Mouse (Mus musculus) frontal cortex, postnatal 14 days (tissue): ENCODE data around the gene Chrm3.

Experiments used
- DNase-seq, 2 experiments: peaks; one replicate each; pipeline ENCODE4 v3.0.0; 2022; ENCODE audit warnings: low spot score in 2 of 2

Chrm3 gene

GRCm38 (mm10) chr13:10071165-10071564 is 289.5 kb downstream of the Chrm3 start:
- peak in 1 of 2 experiments; percentile 39 for DNase-seq

DNA sequence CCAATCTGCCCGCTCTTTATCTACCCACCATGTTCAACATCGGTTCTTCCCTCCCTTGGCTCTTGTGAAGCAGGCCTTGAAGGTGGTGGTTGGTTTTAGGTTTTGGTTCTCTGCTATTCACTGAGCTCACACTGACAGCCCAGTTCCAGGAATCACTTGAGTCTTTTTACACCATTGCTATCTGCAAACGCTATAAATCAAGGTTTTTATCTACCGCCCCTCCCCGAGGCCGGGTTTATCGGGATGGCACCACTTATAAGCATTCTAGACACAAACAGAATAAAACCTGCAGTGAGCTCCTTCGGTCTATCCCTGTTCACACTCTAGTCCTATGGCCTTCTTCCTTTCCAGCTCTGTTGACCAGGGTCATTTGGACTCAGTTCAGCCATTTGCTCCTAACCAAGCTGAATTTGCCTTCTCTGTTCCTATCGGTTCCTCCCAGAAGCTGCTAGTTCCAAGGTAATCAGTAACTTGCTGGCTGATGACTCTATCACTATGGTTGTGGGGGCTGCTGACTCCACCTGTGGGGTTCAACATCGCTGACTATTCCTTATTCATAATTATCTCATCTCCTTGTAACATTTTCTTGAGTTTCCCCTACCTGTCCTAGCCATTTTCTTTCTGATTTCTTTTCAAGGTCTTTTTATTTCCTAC is 291.6 kb downstream of the Chrm3 start:
- no peak for DNase-seq

DNA sequence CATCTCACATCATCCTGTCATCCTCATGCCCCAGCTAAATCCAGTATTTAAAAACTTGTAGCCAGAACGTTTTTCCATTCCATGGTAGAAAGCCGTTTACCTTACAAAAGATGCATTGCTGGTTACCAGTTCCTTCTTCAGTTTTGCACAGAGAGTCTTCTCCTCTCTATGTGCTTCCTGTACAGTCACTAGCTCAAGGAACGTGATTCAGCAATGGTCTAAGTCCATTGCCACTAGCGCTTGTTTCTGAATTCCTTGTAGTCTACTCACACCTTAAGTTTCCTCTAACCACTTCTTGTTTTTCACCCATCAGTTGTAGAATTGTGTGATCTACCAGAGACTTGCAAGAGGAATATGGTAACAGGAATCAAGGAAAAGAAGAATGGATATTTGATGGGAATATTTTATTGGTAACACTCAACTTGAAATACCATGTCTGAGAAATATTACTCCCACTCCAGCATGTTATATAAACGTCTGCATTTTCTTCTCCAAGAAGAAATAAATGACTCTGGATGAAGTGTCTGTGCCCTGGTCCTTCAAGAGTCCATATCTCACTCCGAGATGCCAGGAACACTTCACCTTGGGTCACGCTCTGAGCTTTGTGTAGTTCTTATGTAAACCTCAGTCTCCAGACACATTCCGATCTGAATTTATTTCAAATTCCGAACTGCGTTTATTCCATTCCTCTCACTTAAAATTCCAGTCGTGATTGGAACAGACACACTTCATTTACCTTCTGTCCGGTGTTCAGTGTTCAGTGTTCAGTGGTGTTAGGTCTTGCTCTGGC is 293.6 kb downstream of the Chrm3 start:
- DNase-seq = no peak

DNA sequence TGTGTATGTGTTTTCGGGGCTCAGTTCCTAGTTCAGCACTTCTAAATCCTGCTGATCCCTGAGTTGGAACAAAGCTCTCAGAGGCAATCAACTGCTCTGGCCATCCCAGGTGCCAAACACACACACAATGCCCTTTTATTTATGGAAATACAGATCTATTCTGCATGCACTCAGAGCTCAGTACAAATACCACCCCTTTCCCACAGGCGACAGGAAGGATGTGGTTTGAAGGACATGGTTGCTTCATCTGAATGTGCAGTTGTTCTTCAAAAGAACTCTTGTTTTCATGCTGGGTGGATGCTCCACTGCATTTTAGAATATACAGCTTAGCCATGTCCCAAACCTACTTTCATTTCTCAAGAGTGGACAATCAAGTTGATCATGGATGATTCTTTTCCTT is 294.9 kb downstream of the Chrm3 start:
- no peak for DNase-seq

DNA sequence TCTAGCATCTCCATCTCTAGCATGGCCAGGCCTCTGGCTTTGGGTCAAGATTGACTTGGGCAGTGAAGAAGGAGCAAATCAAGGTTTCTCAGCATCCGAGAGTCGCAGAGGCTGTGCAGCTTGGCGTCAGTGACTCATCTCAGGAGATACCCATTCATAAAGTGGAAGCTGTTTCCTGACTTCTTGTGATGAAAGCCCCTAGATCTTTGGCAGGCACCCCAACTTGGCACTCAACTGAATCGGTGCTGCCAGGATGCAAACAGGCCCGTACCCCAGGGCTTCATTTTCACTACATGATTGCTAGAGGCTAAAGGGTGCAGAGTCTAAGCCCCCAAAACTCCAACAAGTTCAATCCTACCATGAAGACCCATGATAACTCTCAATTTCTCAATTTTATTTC is 298.0 kb downstream of the Chrm3 start:
- no peak for DNase-seq

GRCm38 (mm10) chr13:10058993-10059392 is 301.7 kb downstream of the Chrm3 start:
- no peak for DNase-seq

DNA sequence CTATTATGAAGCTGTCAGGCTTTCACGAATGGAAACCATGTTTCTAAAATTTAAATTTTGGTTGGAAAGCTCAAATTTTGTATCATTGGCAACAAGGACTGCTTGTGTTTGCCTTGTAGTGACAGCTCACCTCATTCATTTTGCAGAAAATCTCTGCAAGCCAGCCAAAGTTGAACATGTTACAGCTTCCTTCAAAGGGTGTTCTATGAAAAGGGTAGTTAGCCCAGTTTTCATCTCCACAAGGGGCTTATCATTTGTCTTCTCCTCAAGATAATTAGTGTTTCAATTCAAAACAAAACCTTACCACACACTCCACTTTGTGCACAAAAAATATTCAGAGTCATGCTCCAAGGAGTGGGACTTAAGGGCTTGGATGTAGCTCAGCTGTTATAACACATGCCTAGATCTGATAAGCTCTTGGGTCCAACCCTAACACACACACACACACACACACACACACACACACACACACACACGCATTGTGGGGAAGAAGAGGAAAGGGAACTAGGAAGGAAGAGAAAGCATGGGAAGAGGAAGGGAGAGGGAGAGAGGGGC is 302.9 kb downstream of the Chrm3 start:
- no peak for DNase-seq

- DNase-seq = no peak
Observed at GRCm38 (mm10) chr13:10054086-10054485, 306.6 kb downstream of the Chrm3 start.

DNA sequence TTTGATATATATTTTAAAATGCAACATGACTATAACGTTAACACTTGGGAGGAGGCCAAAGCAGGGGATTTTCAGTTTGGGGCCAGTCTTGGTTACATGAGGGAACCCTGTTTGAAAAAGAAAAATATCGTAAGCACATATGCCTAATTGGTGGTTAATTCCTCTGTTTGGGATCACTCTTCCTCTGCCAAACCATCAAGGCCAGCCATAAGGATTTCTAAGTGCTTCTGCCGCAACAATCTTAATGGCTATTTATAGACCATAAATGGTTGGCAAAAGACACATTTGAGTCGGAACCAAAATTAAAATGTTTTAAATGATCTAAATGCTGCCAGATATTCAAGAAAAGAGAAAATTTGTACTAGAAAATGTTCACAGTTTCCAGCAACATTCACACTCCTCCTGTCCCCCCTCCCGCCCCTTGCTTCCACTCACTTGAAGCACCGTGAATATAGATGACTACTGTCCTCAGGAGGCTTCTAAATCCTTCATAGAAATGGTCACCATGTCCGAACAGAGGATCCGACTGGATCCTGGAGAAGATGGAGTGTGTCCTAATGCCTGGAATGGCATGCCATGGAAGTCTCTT is 307.3 kb downstream of the Chrm3 start:
- no peak for DNase-seq

DNA sequence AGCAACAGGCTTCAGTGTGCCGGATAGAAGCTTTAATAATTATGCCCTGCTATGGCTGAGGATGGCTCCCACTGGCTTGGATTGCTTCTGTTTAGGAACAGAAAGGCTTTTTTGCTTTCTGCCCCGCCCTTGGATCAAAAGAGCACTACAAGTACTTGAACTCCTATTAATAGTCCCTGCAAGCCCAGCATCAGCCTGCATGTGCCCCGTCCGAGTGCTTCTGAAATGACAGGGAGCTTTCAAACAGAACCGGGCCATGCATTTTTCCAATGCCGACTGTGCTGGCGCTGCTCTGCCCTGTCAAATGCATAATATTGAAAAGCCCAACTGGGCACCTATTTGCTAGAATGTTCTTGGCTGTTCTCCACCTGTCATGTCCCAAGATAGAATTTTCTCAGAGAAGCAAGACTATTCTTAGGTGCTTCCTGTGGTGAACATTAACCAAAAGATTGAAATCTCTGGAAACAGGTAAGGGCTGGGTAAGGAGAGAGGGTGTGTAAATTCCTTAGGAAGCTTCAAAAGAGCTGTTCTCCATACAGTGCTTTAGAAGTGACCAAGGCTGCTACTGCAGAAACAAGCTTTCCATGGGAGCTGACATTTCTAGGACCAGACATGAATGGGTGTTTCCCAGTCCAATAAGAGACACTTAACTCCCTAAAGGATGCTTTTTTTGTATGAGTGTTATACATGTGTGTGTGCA is 314.8 kb downstream of the Chrm3 start:
- DNase-seq = no peak

- no peak for DNase-seq
Observed at GRCm38 (mm10) chr13:10044084-10044483, 316.6 kb downstream of the Chrm3 start.

- DNase-seq = no peak
Observed at GRCm38 (mm10) chr13:10033570-10034399, 326.9 kb downstream of the Chrm3 start.

DNA sequence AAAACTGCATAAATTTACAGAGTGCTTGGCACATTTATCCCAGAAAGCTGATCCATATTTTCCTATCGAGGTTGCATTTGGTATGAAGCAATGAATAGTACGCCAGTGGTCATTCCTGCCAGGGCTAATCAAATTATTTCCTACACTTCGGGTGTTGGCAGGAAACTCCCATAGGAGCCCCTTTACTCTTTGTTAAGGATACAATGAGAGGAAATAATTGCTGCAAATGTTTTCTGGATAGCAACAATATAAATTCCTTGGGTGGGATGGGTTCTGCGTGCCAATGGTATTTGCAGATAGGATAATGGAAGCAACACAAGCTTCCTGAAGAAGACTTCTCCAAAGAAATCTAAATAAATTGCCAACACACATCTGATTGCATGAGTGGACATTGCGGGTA is 329.1 kb downstream of the Chrm3 start:
- no peak for DNase-seq

GRCm38 (mm10) chr13:10029944-10030343 is 330.7 kb downstream of the Chrm3 start:
- DNase-seq = no peak

DNA sequence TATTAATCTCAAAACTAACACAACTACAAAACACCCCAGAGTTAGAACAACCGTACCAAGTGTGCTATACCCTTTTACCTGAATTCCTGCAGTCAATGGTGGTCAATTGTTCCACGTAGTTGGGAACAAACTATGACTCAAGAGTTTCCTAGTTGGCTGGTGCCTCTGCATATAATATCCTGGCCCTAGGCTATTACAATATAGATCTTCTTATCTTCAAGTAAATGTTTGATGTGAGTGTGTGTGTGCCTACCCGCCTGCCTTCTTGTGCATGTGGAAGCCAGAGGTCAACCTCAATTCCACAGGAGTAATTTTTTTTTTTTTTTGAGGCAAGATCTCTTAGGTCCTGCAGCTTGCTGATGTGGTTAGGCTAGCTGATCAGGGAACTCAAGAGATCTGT is 335.5 kb downstream of the Chrm3 start:
- DNase-seq = no peak

DNA sequence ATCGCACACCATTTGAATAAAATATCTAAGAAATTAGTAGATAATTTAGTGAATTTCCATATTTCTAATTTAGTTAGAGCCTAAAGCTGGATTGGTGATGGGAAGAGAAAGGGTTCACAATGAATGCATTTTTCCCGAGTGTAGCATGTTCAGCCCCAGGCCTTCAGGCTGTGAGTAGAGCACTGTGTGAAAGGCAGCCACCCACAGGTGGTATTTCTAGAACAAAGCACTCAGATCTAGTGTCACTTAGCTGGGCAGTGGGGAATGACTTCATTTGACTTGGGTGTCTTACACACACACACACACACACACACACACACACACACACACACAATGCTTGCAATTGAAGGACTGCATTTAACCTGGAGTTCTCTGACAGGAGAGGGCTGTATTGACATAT is 337.5 kb downstream of the Chrm3 start:
- no peak for DNase-seq

GRCm38 (mm10) chr13:10019252-10019651 is 341.4 kb downstream of the Chrm3 start:
- no peak for DNase-seq

DNA sequence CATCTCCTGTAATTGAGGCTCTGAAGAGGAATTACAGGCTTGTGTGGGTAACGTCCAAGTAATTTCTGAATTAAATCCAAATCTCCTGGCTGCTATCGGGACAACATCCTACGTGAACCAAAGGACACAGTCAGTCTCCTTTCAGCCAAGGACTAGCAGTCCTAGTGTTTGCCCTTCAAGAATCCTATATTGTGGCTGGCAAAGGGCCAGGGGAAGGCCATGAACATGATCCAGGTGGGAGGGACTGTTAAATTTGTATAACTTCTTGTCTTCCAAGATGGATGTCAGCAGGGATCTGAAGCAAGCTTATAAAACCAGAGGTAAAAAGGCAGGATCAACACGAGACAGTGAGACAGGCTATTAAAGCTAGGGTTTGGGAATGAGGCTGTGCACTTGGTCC is 357.7 kb downstream of the Chrm3 start:
- no peak for DNase-seq

DNA sequence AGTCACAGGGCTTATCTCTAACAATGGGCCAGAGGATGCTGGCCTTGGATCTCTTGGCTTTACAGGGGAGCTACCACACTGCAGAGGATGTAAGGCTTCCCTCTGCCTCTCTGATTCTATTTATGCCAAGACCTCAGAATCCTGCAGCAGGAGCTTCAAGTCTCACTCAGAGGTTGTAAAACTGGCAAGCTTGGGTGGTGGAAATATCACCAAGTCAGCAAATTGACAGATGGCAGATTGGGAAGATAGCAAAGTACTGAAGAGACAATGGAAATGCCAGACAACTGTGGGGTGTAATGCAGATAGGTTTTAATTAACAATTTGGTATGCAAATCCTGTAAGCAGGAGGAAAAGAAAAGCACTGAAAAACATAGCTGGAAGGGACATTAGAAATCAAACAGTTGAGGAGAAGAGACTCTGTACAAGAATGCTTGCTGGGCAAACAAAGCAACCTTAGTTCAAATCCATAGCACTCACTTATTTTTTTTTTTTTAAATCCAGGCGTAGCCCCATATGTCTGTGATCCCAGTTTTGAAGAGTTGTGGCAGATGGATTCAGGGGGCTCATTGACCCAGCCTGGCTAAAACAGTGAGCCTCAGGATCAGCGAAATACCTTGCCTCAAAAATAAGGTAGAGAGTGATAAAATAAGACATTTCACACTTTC is 362.9 kb downstream of the Chrm3 start:
- DNase-seq = no peak

DNA sequence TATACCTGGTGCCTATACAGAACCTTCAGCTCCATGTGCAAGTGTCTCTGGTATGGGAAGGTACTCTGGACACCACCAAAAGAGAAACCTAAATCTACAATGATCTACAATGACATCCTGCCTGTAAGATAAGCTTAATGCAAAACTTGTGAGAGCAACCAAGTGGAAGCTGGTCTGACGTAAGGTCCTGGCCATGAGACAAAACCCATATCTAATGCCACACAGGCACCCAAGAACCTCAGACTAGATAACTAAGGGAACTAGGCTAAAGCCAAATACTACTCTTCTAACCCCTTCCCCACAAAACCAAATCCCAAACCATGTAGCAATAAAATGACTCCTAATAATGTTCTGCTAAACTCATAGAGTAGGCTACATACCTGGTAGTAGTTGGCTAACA is 364.8 kb downstream of the Chrm3 start:
- no peak for DNase-seq

DNA sequence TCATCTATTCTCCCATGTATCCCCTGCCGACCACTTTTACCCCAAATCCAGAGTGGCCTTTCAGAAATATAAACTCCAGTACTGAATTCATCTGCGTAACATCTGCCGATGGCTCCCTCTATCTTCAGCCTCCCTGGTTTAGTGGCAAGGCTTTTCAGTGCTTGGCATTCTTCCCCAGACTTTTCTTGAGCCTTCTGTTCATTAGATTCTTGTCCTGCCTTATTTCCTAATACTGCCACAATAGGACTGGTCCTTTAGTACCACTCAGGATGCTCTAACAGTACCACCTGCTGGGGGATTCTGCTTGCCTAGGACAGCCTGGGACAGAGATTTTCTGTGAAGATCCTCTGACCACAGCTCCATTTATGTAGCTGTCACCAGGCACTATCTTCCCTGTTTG is 367.1 kb downstream of the Chrm3 start:
- no peak for DNase-seq
